Mouse (Mus musculus) CH12.LX (cell line): ENCODE measurements around the gene Skap1. TPM values are rescaled to one million over a fixed set of nuclear protein-coding genes. Genes with fewer than 3 reads are reported as not detected.

Experiments
- DNase-seq: peaks from one replicate; pipeline ENCODE4 v3.0.0-alpha.2; 2013; ENCODE audit errors: extremely low read depth
- H3K27ac ChIP-seq: 2 replicates; pipeline ENCODE4 v1.5.1; 2012; ENCODE audit warnings: low read depth, mild to moderate bottlenecking, control low read depth, moderate library complexity; ENCODE audit not compliant: insufficient read depth
- H3K27me3 ChIP-seq: replicated peaks from 2 replicates; pipeline ENCODE3; 2012; ENCODE audit warnings: inconsistent platforms
- H3K36me3 ChIP-seq, 2 experiments: replicated peaks in 1 of 2; 2 replicates each; pipeline versions ENCODE3 to v1.6.1; 2012; ENCODE audit warnings: inconsistent platforms in 1 of 2, low read length in 1 of 2, mild to moderate bottlenecking in 1 of 2, mixed read lengths in 1 of 2, moderate library complexity in 1 of 2; ENCODE audit not compliant: control insufficient read depth in 1 of 2, insufficient read depth in 1 of 2
- H3K4me1 ChIP-seq, 2 experiments: 2 replicates each; pipeline ENCODE4 v1.6.1; 2012; ENCODE audit warnings: inconsistent platforms in 1 of 2, moderate library complexity in 1 of 2; ENCODE audit not compliant: insufficient read depth in 2 of 2, control insufficient read depth in 1 of 2
- H3K4me2 ChIP-seq: 2 replicates; pipeline ENCODE4 v1.6.1; 2012; ENCODE audit warnings: low read depth, mild to moderate bottlenecking, control low read depth; ENCODE audit not compliant: poor library complexity, insufficient read depth, severe bottlenecking
- H3K4me3 ChIP-seq, 3 experiments: fragments of 150-350 bp in 1 of 3; sonication (generic) in 1 of 3; replicated peaks in 1 of 3; 2 replicates each; pipeline versions ENCODE3 to v1.5.1; 2011 to 2012; ENCODE audit warnings: low read depth in 2 of 3, low read length in 2 of 3, mild to moderate bottlenecking in 2 of 3, moderate library complexity in 2 of 3, control low read depth in 1 of 3, improper control_type of control experiment in 1 of 3, inconsistent platforms in 1 of 3, mixed read lengths in 1 of 3; ENCODE audit not compliant: poor library complexity in 1 of 3
- H3K79me2 ChIP-seq: replicated peaks from 2 replicates; pipeline ENCODE4 v1.6.1; 2012; ENCODE audit warnings: mild to moderate bottlenecking, moderate library complexity; ENCODE audit not compliant: control insufficient read depth, poor library complexity, insufficient read depth, severe bottlenecking; ENCODE audit errors: extremely low read depth
- H3K9ac ChIP-seq: 2 replicates; pipeline ENCODE4 v1.6.1; 2012; ENCODE audit warnings: low read depth, mild to moderate bottlenecking, control low read depth, moderate library complexity; ENCODE audit not compliant: insufficient read depth
- H3K9me3 ChIP-seq: replicated peaks from 2 replicates; pipeline ENCODE3; 2012; ENCODE audit warnings: low read length, inconsistent platforms, mixed read lengths
- BHLHE40 ChIP-seq: IDR thresholded peaks from 2 replicates; pipeline ENCODE4 v1.6.1; 2011; ENCODE audit warnings: mild to moderate bottlenecking, low read depth, low read length, improper control_type of control experiment
- GABPA ChIP-seq: IDR thresholded peaks from 2 replicates; pipeline ENCODE4 v1.6.1; 2012; ENCODE audit warnings: low read depth, low read length, improper control_type of control experiment, inconsistent platforms; ENCODE audit not compliant: insufficient replicate concordance
- JUN ChIP-seq: IDR thresholded peaks from 2 replicates; pipeline ENCODE4 v1.6.1; 2011; ENCODE audit warnings: low read depth, mild to moderate bottlenecking, low read length, improper control_type of control experiment, moderate library complexity; ENCODE audit not compliant: insufficient read depth
- JUND ChIP-seq: conservative IDR thresholded peaks from 2 replicates; pipeline ENCODE4 v1.6.1; 2011; ENCODE audit warnings: low read depth, low read length, improper control_type of control experiment
- MAFK ChIP-seq: IDR thresholded peaks from 2 replicates; pipeline ENCODE4 v1.6.1; 2011; ENCODE audit warnings: low read length, improper control_type of control experiment; ENCODE audit not compliant: insufficient replicate concordance
- MAZ ChIP-seq: IDR thresholded peaks from 2 replicates; pipeline ENCODE4 v1.6.1; 2012; ENCODE audit warnings: low read depth, mild to moderate bottlenecking, inconsistent platforms, low read length, improper control_type of control experiment, moderate library complexity
- MXI1 ChIP-seq: IDR thresholded peaks from 2 replicates; pipeline ENCODE4 v1.6.1; 2011; ENCODE audit warnings: mild to moderate bottlenecking, low read depth, low read length, improper control_type of control experiment
- NRF1 ChIP-seq: IDR thresholded peaks from 2 replicates; pipeline ENCODE4 v1.6.1; 2014; ENCODE audit warnings: low read depth, mild to moderate bottlenecking, inconsistent platforms, low read length, improper control_type of control experiment, moderate library complexity
- POLR2AphosphoS2 ChIP-seq: IDR thresholded peaks from 2 replicates; pipeline ENCODE4 v1.6.1; 2011; ENCODE audit warnings: low read depth, low read length, improper control_type of control experiment
- RCOR1 ChIP-seq: conservative IDR thresholded peaks from 2 replicates; pipeline ENCODE4 v1.6.1; 2012; ENCODE audit warnings: low read depth, mild to moderate bottlenecking, inconsistent platforms, low read length, improper control_type of control experiment
- SIN3A ChIP-seq: IDR thresholded peaks from 2 replicates; pipeline ENCODE4 v1.6.1; 2012; ENCODE audit warnings: low read length, improper control_type of control experiment, inconsistent platforms
- SMC3 ChIP-seq: IDR thresholded peaks from 2 replicates; pipeline ENCODE4 v1.6.1; 2011; ENCODE audit warnings: low read depth, low read length, improper control_type of control experiment
- TBP ChIP-seq: conservative IDR thresholded peaks from 2 replicates; pipeline ENCODE4 v1.6.1; 2011; ENCODE audit warnings: low read depth, low read length, improper control_type of control experiment
- TCF12 ChIP-seq: IDR thresholded peaks from 2 replicates; pipeline ENCODE4 v1.6.1; 2014; ENCODE audit warnings: low read depth, mild to moderate bottlenecking, inconsistent platforms, low read length, improper control_type of control experiment
- USF2 ChIP-seq: conservative IDR thresholded peaks from 2 replicates; pipeline ENCODE4 v1.6.1; 2011; ENCODE audit warnings: low read depth, low read length, improper control_type of control experiment
- ZC3H11A ChIP-seq: IDR thresholded peaks from 2 replicates; pipeline ENCODE4 v1.6.1; 2012; ENCODE audit warnings: low read depth, mild to moderate bottlenecking, inconsistent platforms, low read length, improper control_type of control experiment
- ZMIZ1 ChIP-seq: IDR thresholded peaks from 2 replicates; pipeline ENCODE4 v1.6.1; 2012; ENCODE audit warnings: low read depth, mild to moderate bottlenecking, inconsistent platforms, low read length, improper control_type of control experiment
- dilution Hi-C: fragments of 300-500 bp; cut with MboI; formaldehyde crosslinking; loops from 2 replicates; pipeline ENCODE4 v1.14.3; 2020; ENCODE audit warnings: low sequenced_read_pairs; ENCODE audit not compliant: extremely low pct_unique_long_range_greater_than_20kb, extremely low pct_ligation_motif_present
- in situ Hi-C: fragments of 300-500 bp; cut with MboI; formaldehyde crosslinking; loops from 3 replicates; pipeline ENCODE4 v1.14.3; 2019; ENCODE audit warnings: low sequenced_read_pairs, low pct_ligation_motif_present, low pct_unique_long_range_greater_than_20kb, mixed read lengths
- polyA plus RNA-seq: library from polyadenylated mRNA; unstranded; fragments of >175 nt; gene quantifications from 2 replicates; pipeline ENCODE4 v1.2.1, GENCODE M21; 2012; ENCODE audit warnings: low read depth; ENCODE audit not compliant: insufficient read length
- total RNA-seq, 2 experiments: library from RNA; depleted of rRNA; stranded (reverse); fragments of 300-350 nt in 1 of 2; fragments of >200 nt in 1 of 2; gene quantifications; 2 replicates each; pipeline ENCODE4 v1.2.3; 2012 to 2014

Gene Skap1
- total and polyA plus RNA-seq, 3 experiments = not detected

DNA sequence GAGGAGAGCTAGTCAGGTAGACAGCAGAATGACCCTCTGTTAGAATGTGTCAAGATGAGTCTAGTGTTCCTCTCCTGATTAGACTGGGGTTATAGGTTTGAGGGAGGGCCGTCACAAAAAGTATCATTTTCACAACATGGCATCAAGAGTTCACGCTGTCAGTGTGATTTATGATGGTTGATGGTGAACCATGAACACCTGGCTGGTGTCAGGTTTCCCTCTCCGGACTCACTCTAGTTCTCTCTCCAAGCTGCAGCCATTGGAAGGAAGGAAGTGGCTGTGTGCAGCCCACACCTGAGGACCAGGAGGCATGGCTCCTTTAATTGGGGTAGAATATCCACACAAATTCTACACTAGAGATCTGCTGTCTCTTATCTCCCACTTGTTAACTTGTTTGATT lies 18.3 kb downstream of the Skap1 start:
- H3K27ac ChIP-seq = no peak overlapping the region
- no peaks in the 10 kb centered on the region for H3K36me3 ChIP-seq
- H3K27me3 ChIP-seq = peaks cover 54% of the 10 kb centered on the region
- H3K79me2 ChIP-seq = no peaks in the 10 kb centered on the region
- H3K4me2 ChIP-seq = no peak overlapping the region
- no peak overlapping the region for H3K4me3 ChIP-seq
- TF ChIP-seq MAZ (no peak), GABPA (no peak), USF2 (no peak), TCF12 (no peak), NRF1 (no peak), POLR2AphosphoS2 (no peak), ZC3H11A (no peak), RCOR1 (no peak), BHLHE40 (no peak), ZMIZ1 (no peak), SMC3 (no peak), MXI1 (no peak), TBP (no peak), JUN (no peak)
- H3K4me1 ChIP-seq = no peaks in the 10 kb centered on the region
- no peaks in the 10 kb centered on the region for H3K9me3 ChIP-seq
- in situ Hi-C loops (no loop called here), dilution Hi-C loops (no loop called here)
- H3K9ac ChIP-seq = no peak overlapping the region
- no peak for DNase-seq

DNA sequence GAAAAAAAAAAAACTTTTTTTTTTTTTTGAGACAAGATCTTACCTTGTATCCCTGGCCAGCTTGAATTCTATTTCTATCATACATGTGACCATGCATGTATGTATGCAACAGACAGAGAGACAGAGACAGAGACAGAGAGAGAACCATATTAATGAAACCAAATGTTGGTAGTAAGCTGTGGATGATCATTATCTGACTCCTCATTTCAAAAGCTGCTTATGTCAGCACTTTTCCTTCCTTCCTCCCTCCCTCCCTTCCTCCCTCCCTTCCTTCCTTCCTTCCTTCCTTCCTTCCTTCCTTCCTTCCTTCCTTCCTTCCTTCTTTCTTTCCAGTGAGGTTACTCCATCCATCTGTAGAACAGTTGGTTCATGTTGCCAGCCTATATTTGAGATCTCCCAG lies 18.8 kb downstream of the Skap1 start:
- Histone ChIP-seq H3K9me3 (no peaks in the 10 kb centered on the region), H3K27me3 (peaks cover 54% of the 10 kb centered on the region), H3K4me3 (no peak overlapping the region), H3K9ac (no peak overlapping the region), H3K4me2 (no peak overlapping the region), H3K4me1 (no peaks in the 10 kb centered on the region), H3K36me3 (no peaks in the 10 kb centered on the region), H3K27ac (no peak overlapping the region), H3K79me2 (no peaks in the 10 kb centered on the region)
- dilution Hi-C loops = no loop called here
- DNase-seq = no peak
- no peak for TF ChIP-seq JUND
- TF ChIP-seq SIN3A = no peak
- peak; percentile 91 for TF ChIP-seq MAFK
- in situ Hi-C loops = no loop called here
